Mouse (Mus musculus) ES-Bruce4 (cell line): ENCODE measurements around the gene Vmn1r208. TPM values are rescaled to one million over a fixed set of nuclear protein-coding genes. Genes with fewer than 3 reads are reported as not detected.

Source experiments
- polyA plus RNA-seq: library from polyadenylated mRNA; stranded (reverse); fragments of >200 nt; gene quantifications from 2 replicates; pipeline ENCODE4 v1.2.4, GENCODE M21; 2011; ENCODE audit warnings: low read depth; ENCODE audit not compliant: missing spikeins, insufficient read depth, insufficient read length

The Vmn1r208 gene
- polyA plus RNA-seq, 1 experiment, result 0.31 TPM

Other genes with a start within 250 kb of the Vmn1r208 start
- gene Vmn1r204, start 224.2 kb downstream of the Vmn1r208 start, polyA plus RNA-seq, result not detected in 2 replicates
- not detected in 2 replicates for gene Vmn1r205, start 184.4 kb downstream of the Vmn1r208 start, polyA plus RNA-seq
- not detected in 2 replicates for gene Vmn1r206, start 153.1 kb downstream of the Vmn1r208 start, polyA plus RNA-seq
- gene Vmn1r207-ps, start 47.8 kb downstream of the Vmn1r208 start, polyA plus RNA-seq, result not detected in 2 replicates
- gene Vmn1r209, start 32.3 kb upstream of the Vmn1r208 start, polyA plus RNA-seq, result not detected in 2 replicates
- gene Vmn1r210, start 53.9 kb upstream of the Vmn1r208 start, polyA plus RNA-seq, result not detected in 2 replicates
- not detected in 2 replicates for gene Vmn1r211, start 80.2 kb upstream of the Vmn1r208 start, polyA plus RNA-seq
- not detected in 2 replicates for gene Vmn1r212, start 106.8 kb upstream of the Vmn1r208 start, polyA plus RNA-seq
- not detected in 2 replicates for gene Vmn1r213, start 230.3 kb upstream of the Vmn1r208 start, polyA plus RNA-seq